Comparison of ENCODE assay signal across 14 mouse cellular contexts in the genomic region with DNA sequence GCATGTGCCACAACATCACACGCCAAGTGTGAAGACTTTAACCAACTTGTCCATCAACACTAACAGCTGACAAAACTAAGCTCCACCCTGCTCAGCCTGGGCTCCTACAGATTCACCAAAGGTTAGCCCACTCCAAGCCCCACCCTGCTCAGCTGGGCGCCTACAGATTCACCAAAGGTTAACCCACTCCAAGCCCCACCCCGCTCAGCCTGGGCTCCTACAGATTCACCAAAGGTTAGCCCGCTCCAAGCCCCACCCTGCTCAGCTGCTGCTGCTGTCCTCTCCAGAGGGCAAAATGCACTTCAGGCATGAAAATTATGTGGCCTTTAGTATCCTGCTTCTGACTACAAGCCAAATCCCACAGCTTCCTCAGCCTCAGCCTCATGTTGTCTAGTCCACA. TPM values are rescaled to one million over a fixed set of nuclear protein-coding genes. Genes with fewer than 3 reads are reported as not detected.
DNase-seq lines count a peak whose midpoint lies in the region; ATAC-seq and TF ChIP-seq lines count a peak whose summit lies in the region.
"Had no signal": no experiment of that assay in that cellular context is flagged by ENCODE, and none has a peak within 500 bp of the region (broad histone marks: within the 10 kb centered on the region; RNA-seq: fewer than 3 reads in every experiment).

No protein-coding gene starts in this region.

- H3K9me3 ChIP-seq in heart, embryonic 13.5 days, result no peaks in the 10 kb centered on the region
- H3K9me3 ChIP-seq in kidney, embryonic 15.5 days (replicated peaks), result no peaks in the 10 kb centered on the region
- no peaks in the 10 kb centered on the region for H3K9me3 ChIP-seq in intestine, postnatal 0 days (ENCODE audit: control insufficient read depth)
- H3K9me3 ChIP-seq: hindbrain, embryonic 13.5 days; limb, embryonic 15.5 days; midbrain, embryonic 13.5 days had no signal

- DNase-seq in heart, postnatal 14 days, result no peak
- DNase-seq in kidney, postnatal 14 days, result peak; percentile 37
- no peak for DNase-seq in urinary bladder, postnatal 36 days (ENCODE audit: low spot score in 2 of 2)
- DNase-seq in cerebellum, adult 9-10 months, result no peak
- DNase-seq: gastrocnemius, postnatal 25 days; lung, postnatal 4 days; thymus, adult 2 months had no signal

- peaks cover 23% of the 10 kb centered on the region for H3K36me3 ChIP-seq in heart, embryonic 13.5 days
- peaks cover 14% of the 10 kb centered on the region for H3K36me3 ChIP-seq in kidney, embryonic 15.5 days
- H3K36me3 ChIP-seq in intestine, postnatal 0 days (ENCODE audit: control insufficient read depth, insufficient read depth), result peaks cover 1% of the 10 kb centered on the region; the same call in 1 of the 2 replicates

- intact Hi-C loops in heart, postnatal 14 days (cut with DNase I), result no loop called here

- no peak for TF ChIP-seq CTCF in intestine, postnatal 0 days (IDR thresholded peaks at IDR 0.05; ENCODE audit: low read depth)

- peaks cover 63% of the 10 kb centered on the region for H3K4me1 ChIP-seq in heart, embryonic 13.5 days
- H3K4me1 ChIP-seq in kidney, embryonic 15.5 days, result peaks cover 55% of the 10 kb centered on the region
- H3K4me1 ChIP-seq in intestine, postnatal 0 days (replicated peaks; ENCODE audit: control insufficient read depth, insufficient read depth, low read length), result peaks cover 17% of the 10 kb centered on the region

- no peak for ATAC-seq in heart, embryonic 13.5 days (ENCODE audit: extremely low read depth, insufficient number of reproducible peaks, low FRiP score, low TSS enrichment)
- no peak for ATAC-seq in kidney, embryonic 15.5 days (replicated peaks; ENCODE audit: low FRiP score)
- peak; percentile 34; the same call in 1 of the 2 replicates for ATAC-seq in intestine, postnatal 0 days
- 0 out of 2 replicates have a peak, but pooled peaks have one; percentile 11 for ATAC-seq in megakaryocyte-erythroid progenitor cell, adult 5-6 weeks (replicated peaks; ENCODE audit: low FRiP score, low TSS enrichment, poor library complexity, severe bottlenecking)
- ATAC-seq: midbrain, embryonic 13.5 days had no signal

- 82% methylated on average over 4 of the region's 4 CpGs for WGBS in heart, embryonic 13.5 days
- WGBS in kidney, embryonic 15.5 days, result 86% methylated on average over 4 of the region's 4 CpGs
- WGBS in intestine, postnatal 0 days, result 78% methylated on average over 4 of the region's 4 CpGs

- H3K27me3 ChIP-seq in heart, embryonic 13.5 days (replicated peaks), result no peaks in the 10 kb centered on the region
- H3K27me3 ChIP-seq in kidney, embryonic 15.5 days, result no peaks in the 10 kb centered on the region
- H3K27me3 ChIP-seq in intestine, postnatal 0 days (replicated peaks; ENCODE audit: control insufficient read depth, insufficient read depth, low read length), result no peaks in the 10 kb centered on the region
- H3K27me3 ChIP-seq: hindbrain, embryonic 13.5 days; limb, embryonic 15.5 days; midbrain, embryonic 13.5 days had no signal

- peak overlapping the region; percentile 79 for H3K27ac ChIP-seq in heart, embryonic 13.5 days (replicated peaks)
- H3K27ac ChIP-seq in kidney, embryonic 15.5 days, result no peak overlapping the region
- H3K27ac ChIP-seq in intestine, postnatal 0 days (ENCODE audit: low read depth, low read length), result 0 out of 2 replicates have a peak overlapping the region, but pooled peaks have one; percentile 21
- H3K27ac ChIP-seq: hindbrain, embryonic 13.5 days; limb, embryonic 15.5 days; midbrain, embryonic 13.5 days had no signal

- H3K4me2 ChIP-seq in heart, embryonic 13.5 days, result peak overlapping the region; percentile 95
- no peak overlapping the region for H3K4me2 ChIP-seq in kidney, embryonic 15.5 days
- H3K4me2 ChIP-seq in intestine, postnatal 0 days (replicated peaks; ENCODE audit: low read depth), result no peak overlapping the region
- H3K4me2 ChIP-seq: hindbrain, embryonic 13.5 days; limb, embryonic 15.5 days; midbrain, embryonic 13.5 days had no signal

- H3K4me3 ChIP-seq in heart, embryonic 13.5 days, result peak overlapping the region; percentile 83; the same call in 1 of the 2 replicates
- no peak overlapping the region for H3K4me3 ChIP-seq in kidney, embryonic 15.5 days (replicated peaks)
- H3K4me3 ChIP-seq in intestine, postnatal 0 days (ENCODE audit: low read depth, low read length), result no peak overlapping the region
- H3K4me3 ChIP-seq: hindbrain, embryonic 13.5 days; limb, embryonic 15.5 days; midbrain, embryonic 13.5 days had no signal

- peak overlapping the region; percentile 98 for H3K9ac ChIP-seq in heart, embryonic 13.5 days
- H3K9ac ChIP-seq in kidney, embryonic 15.5 days, result no peak overlapping the region
- H3K9ac ChIP-seq in intestine, postnatal 0 days (ENCODE audit: low read depth, low read length), result no peak overlapping the region
- H3K9ac ChIP-seq: limb, embryonic 15.5 days; midbrain, embryonic 13.5 days had no signal

RNA-seq across cellular contexts. Expression of gene Josd1, which starts 5.7 kb away (rescaled TPM):
- 19.8 and 20.4 TPM in 2 replicates for polyA plus RNA-seq in heart, embryonic 13.5 days (2015; fragmentation: Nextera tagmentation; extraction: Ambion mirVana)
- total RNA-seq in heart, postnatal 14 days (2021), result 10 to 100 TPM; 28.1 to 30.9 TPM
- 19.0 and 21.1 TPM in 2 replicates for polyA plus RNA-seq in kidney, embryonic 15.5 days (2015; fragmentation: Nextera tagmentation; extraction: Ambion mirVana)
- polyA plus RNA-seq in intestine, postnatal 0 days (2015; fragmentation: Nextera tagmentation; extraction: Ambion mirVana), result 9.4 and 9.7 TPM in 2 replicates
- total RNA-seq in megakaryocyte-erythroid progenitor cell, adult 5-6 weeks (2014; fragmentation: Nextera tagmentation), result 43.6 and 59.8 TPM in 2 replicates
- total RNA-seq in megakaryocyte-erythroid progenitor cell, adult 5-6 weeks (2017), result 43.8 and 49.8 TPM in 2 replicates

RNA-seq across cellular contexts. Expression of gene Gtpbp1, which starts 8.7 kb away (rescaled TPM):
- 27.0 and 29.5 TPM in 2 replicates for polyA plus RNA-seq in heart, embryonic 13.5 days (2015; fragmentation: Nextera tagmentation; extraction: Ambion mirVana)
- 10 to 100 TPM; 30.3 to 33.2 TPM for total RNA-seq in heart, postnatal 14 days (2021)
- polyA plus RNA-seq in kidney, embryonic 15.5 days (2015; fragmentation: Nextera tagmentation; extraction: Ambion mirVana), result 32.6 and 36.5 TPM in 2 replicates
- 15.0 and 15.3 TPM in 2 replicates for polyA plus RNA-seq in intestine, postnatal 0 days (2015; fragmentation: Nextera tagmentation; extraction: Ambion mirVana)
- total RNA-seq in megakaryocyte-erythroid progenitor cell, adult 5-6 weeks (2014; fragmentation: Nextera tagmentation), result 73.3 and 79.3 TPM in 2 replicates
- total RNA-seq in megakaryocyte-erythroid progenitor cell, adult 5-6 weeks (2017), result 99.5 and 126 TPM in 2 replicates

RNA-seq across cellular contexts. Expression of gene Tomm22, which starts 11.3 kb away (rescaled TPM):
- 199 and 240 TPM in 2 replicates for polyA plus RNA-seq in heart, embryonic 13.5 days (2015; fragmentation: Nextera tagmentation; extraction: Ambion mirVana)
- 100 to 1,000 TPM; 109 to 139 TPM for total RNA-seq in heart, postnatal 14 days (2021)
- 249 and 266 TPM in 2 replicates for polyA plus RNA-seq in kidney, embryonic 15.5 days (2015; fragmentation: Nextera tagmentation; extraction: Ambion mirVana)
- polyA plus RNA-seq in intestine, postnatal 0 days (2015; fragmentation: Nextera tagmentation; extraction: Ambion mirVana), result 207 and 211 TPM in 2 replicates
- 195 and 205 TPM in 2 replicates for total RNA-seq in megakaryocyte-erythroid progenitor cell, adult 5-6 weeks (2014; fragmentation: Nextera tagmentation)
- total RNA-seq in megakaryocyte-erythroid progenitor cell, adult 5-6 weeks (2017), result 85.4 and 108 TPM in 2 replicates

RNA-seq across cellular contexts. Expression of gene Cby1, which starts 23.0 kb away (rescaled TPM):
- polyA plus RNA-seq in heart, embryonic 13.5 days (2015; fragmentation: Nextera tagmentation; extraction: Ambion mirVana), result 41.3 and 47.8 TPM in 2 replicates
- total RNA-seq in heart, postnatal 14 days (2021), result 10 to 100 TPM; 24.7 to 24.9 TPM
- polyA plus RNA-seq in kidney, embryonic 15.5 days (2015; fragmentation: Nextera tagmentation; extraction: Ambion mirVana), result 51.5 and 56.6 TPM in 2 replicates
- polyA plus RNA-seq in intestine, postnatal 0 days (2015; fragmentation: Nextera tagmentation; extraction: Ambion mirVana), result 22.3 and 23.1 TPM in 2 replicates
- 18.3 and 32.9 TPM in 2 replicates for total RNA-seq in megakaryocyte-erythroid progenitor cell, adult 5-6 weeks (2014; fragmentation: Nextera tagmentation)
- total RNA-seq in megakaryocyte-erythroid progenitor cell, adult 5-6 weeks (2017), result 57.0 and 65.7 TPM in 2 replicates

RNA-seq across cellular contexts. Expression of gene Fam227a, which starts 23.2 kb away (rescaled TPM):
- 0.65 and 1.1 TPM in 2 replicates for polyA plus RNA-seq in heart, embryonic 13.5 days (2015; fragmentation: Nextera tagmentation; extraction: Ambion mirVana)
- total RNA-seq in heart, postnatal 14 days (2021), result 1 to 10 TPM; 1.4 to 2.1 TPM
- 1.3 and 1.5 TPM in 2 replicates for polyA plus RNA-seq in kidney, embryonic 15.5 days (2015; fragmentation: Nextera tagmentation; extraction: Ambion mirVana)
- polyA plus RNA-seq in intestine, postnatal 0 days (2015; fragmentation: Nextera tagmentation; extraction: Ambion mirVana), result 0.13 and 0.27 TPM in 2 replicates
- total RNA-seq in megakaryocyte-erythroid progenitor cell, adult 5-6 weeks (2014; fragmentation: Nextera tagmentation), result 1.1 and 11.4 TPM in 2 replicates
- 2.2 TPM in 1 of 2 replicates, not detected in the other for total RNA-seq in megakaryocyte-erythroid progenitor cell, adult 5-6 weeks (2017)

Comparison
In these comparisons a context has a peak if more than half of its experiments do, and no peak if none do; other contexts are left out.
1. ATAC-seq: peak in intestine, postnatal 0 days (single experiment) and megakaryocyte-erythroid progenitor cell, adult 5-6 weeks (single experiment); none in heart, embryonic 13.5 days (single experiment) and kidney, embryonic 15.5 days (single experiment).